Mouse (Mus musculus) embryonic fibroblast, embryonic 13.5 days (primary cell): ENCODE data around the gene Bbx.

Source experiments
- CTCF ChIP-seq: IDR thresholded peaks from 2 replicates; pipeline ENCODE4 v1.5.1; 2011; ENCODE audit warnings: mild to moderate bottlenecking, control low read depth, low read length, moderate library complexity, borderline replicate concordance; ENCODE audit not compliant: insufficient read depth
- POLR2A ChIP-seq: IDR thresholded peaks from 2 replicates; pipeline ENCODE4 v1.6.1; 2011; ENCODE audit warnings: low read depth, mild to moderate bottlenecking, control low read depth, low read length, moderate library complexity

GRCm38 (mm10) chr16:50182988-50183387 is 249.2 kb downstream of the Bbx start:
- TF ChIP-seq CTCF (no peak), POLR2A (no peak)
